Mouse (Mus musculus) stomach, postnatal 0 days (tissue): Measurements from ENCODE around the gene AI467606.

Experiments
- CTCF ChIP-seq: IDR thresholded peaks from 2 replicates; pipeline ENCODE4 v1.5.1; 2016; ENCODE audit warnings: antibody characterized with exemption, low read depth, mild to moderate bottlenecking, moderate library complexity
- EP300 ChIP-seq: optimal IDR thresholded peaks from 2 replicates; pipeline ENCODE3; 2016; ENCODE audit warnings: antibody characterized with exemption

- TF ChIP-seq CTCF = no peak
- TF ChIP-seq EP300 = no peak
These were observed at the start of gene AI467606 for GRCm38 (mm10) chr7:127091114-127091896.
